Mouse (Mus musculus) liver, embryonic 12.5 days (tissue): ENCODE measurements at regions not wholly inside any gene's neighbourhood (a gene's known extent, or its start where the extent isn't known, plus 50 kb on each side); places are given as distances from the start of the nearest gene placed in this dataset.

Source experiments
- ATAC-seq: fragments of 200-750 bp; cut with Nextera tagmentation; 2 replicates; pipeline ENCODE4 v1.8.0; 2017; ENCODE audit warnings: moderate number of reproducible peaks, mild to moderate bottlenecking, moderate library complexity
- H3K27ac ChIP-seq: fragments of 300-500 bp; sonication (generic); 2 replicates; pipeline ENCODE4 v1.5.1; 2016; ENCODE audit warnings: mild to moderate bottlenecking
- H3K27me3 ChIP-seq: fragments of 300-500 bp; sonication (generic); replicated peaks from 2 replicates; pipeline ENCODE4 v1.6.1; 2016; ENCODE audit warnings: mild to moderate bottlenecking, moderate library complexity
- H3K36me3 ChIP-seq: fragments of 300-500 bp; sonication (generic); 2 replicates; pipeline ENCODE4 v1.6.1; 2016; ENCODE audit warnings: mild to moderate bottlenecking, moderate library complexity
- H3K4me1 ChIP-seq: fragments of 300-500 bp; sonication (generic); 2 replicates; pipeline ENCODE4 v1.6.1; 2016
- H3K4me2 ChIP-seq: fragments of 300-500 bp; sonication (generic); 2 replicates; pipeline ENCODE4 v1.6.1; 2016; ENCODE audit warnings: mild to moderate bottlenecking, moderate library complexity
- H3K4me3 ChIP-seq: fragments of 300-500 bp; sonication (generic); 2 replicates; pipeline ENCODE4 v1.5.1; 2016; ENCODE audit warnings: mild to moderate bottlenecking, moderate library complexity
- H3K9ac ChIP-seq: fragments of 300-500 bp; sonication (generic); 2 replicates; pipeline ENCODE4 v1.6.1; 2016; ENCODE audit warnings: mild to moderate bottlenecking, moderate library complexity
- H3K9me3 ChIP-seq: fragments of 300-500 bp; sonication (generic); replicated peaks from 2 replicates; pipeline ENCODE4 v1.6.1; 2016; ENCODE audit warnings: mild to moderate bottlenecking, moderate library complexity
- WGBS: fragments of 180-500 bp; shearing (Covaris S2); methylation state at CpG from one replicate; pipeline ENCODE4 v1.1.7; 2016; ENCODE audit not compliant: insufficient replicate concordance; 5-methylcytosine and 5-hydroxymethylcytosine counted together

GRCm38 (mm10) chr6:52472008-52472407 is 158.7 kb downstream of the Evx1 start:
- no peak for ATAC-seq
- Histone ChIP-seq H3K27ac (no peak overlapping the region), H3K9ac (no peak overlapping the region), H3K9me3 (no peaks in the 10 kb centered on the region), H3K4me2 (no peak overlapping the region), H3K4me3 (no peak overlapping the region), H3K27me3 (0 out of 2 replicates have a peak, but pooled peaks cover 3% of the 10 kb centered on the region), H3K36me3 (no peaks in the 10 kb centered on the region), H3K4me1 (no peaks in the 10 kb centered on the region)
- WGBS = 66% methylated on average over 4 of the region's 4 CpGs

GRCm38 (mm10) chr6:52473042-52473589 is 159.8 kb downstream of the Evx1 start:
- no peaks in the 10 kb centered on the region; the same call in 1 of the 2 replicates for H3K4me1 ChIP-seq
- 75% methylated on average over 12 of the region's 12 CpGs for WGBS
- 0 out of 2 replicates have a peak, but pooled peaks cover 3% of the 10 kb centered on the region for H3K27me3 ChIP-seq
- no peak overlapping the region for H3K4me3 ChIP-seq
- H3K9ac ChIP-seq = no peak overlapping the region
- H3K27ac ChIP-seq = no peak overlapping the region
- no peaks in the 10 kb centered on the region for H3K36me3 ChIP-seq
- no peak for ATAC-seq
- H3K9me3 ChIP-seq = no peaks in the 10 kb centered on the region
- H3K4me2 ChIP-seq = no peak overlapping the region

GRCm38 (mm10) chr6:52473924-52474323 is 160.6 kb downstream of the Evx1 start:
- Histone ChIP-seq H3K27ac (no peak overlapping the region), H3K4me1 (no peaks in the 10 kb centered on the region; the same call in 1 of the 2 replicates), H3K4me3 (no peak overlapping the region), H3K27me3 (0 out of 2 replicates have a peak, but pooled peaks cover 3% of the 10 kb centered on the region), H3K9ac (no peak overlapping the region), H3K36me3 (no peaks in the 10 kb centered on the region), H3K9me3 (no peaks in the 10 kb centered on the region), H3K4me2 (no peak overlapping the region)
- no peak for ATAC-seq
- 44% methylated on average over 10 of the region's 11 CpGs for WGBS

- H3K9me3 ChIP-seq = no peaks in the 10 kb centered on the region
- no peak overlapping the region for H3K4me2 ChIP-seq
- 75% methylated on average over 8 of the region's 8 CpGs for WGBS
- no peak for ATAC-seq
- no peak overlapping the region for H3K9ac ChIP-seq
- H3K4me1 ChIP-seq = no peaks in the 10 kb centered on the region; the same call in 1 of the 2 replicates
- H3K27ac ChIP-seq = no peak overlapping the region
- 0 out of 2 replicates have a peak, but pooled peaks cover 3% of the 10 kb centered on the region for H3K27me3 ChIP-seq
- no peaks in the 10 kb centered on the region for H3K36me3 ChIP-seq
- no peak overlapping the region for H3K4me3 ChIP-seq
Observed at GRCm38 (mm10) chr6:52475676-52476075, 162.4 kb downstream of the Evx1 start.

GRCm38 (mm10) chr6:52476907-52477306 is 163.3 kb downstream of the Hibadh start:
- ATAC-seq = no peak
- no peak overlapping the region for H3K4me3 ChIP-seq
- H3K9ac ChIP-seq = no peak overlapping the region
- H3K36me3 ChIP-seq = no peaks in the 10 kb centered on the region
- WGBS = 27% methylated on average over 7 of the region's 7 CpGs
- H3K27me3 ChIP-seq = 0 out of 2 replicates have a peak, but pooled peaks cover 3% of the 10 kb centered on the region
- no peaks in the 10 kb centered on the region; the same call in 1 of the 2 replicates for H3K4me1 ChIP-seq
- H3K4me2 ChIP-seq = no peak overlapping the region
- H3K9me3 ChIP-seq = no peaks in the 10 kb centered on the region
- H3K27ac ChIP-seq = no peak overlapping the region

DNA sequence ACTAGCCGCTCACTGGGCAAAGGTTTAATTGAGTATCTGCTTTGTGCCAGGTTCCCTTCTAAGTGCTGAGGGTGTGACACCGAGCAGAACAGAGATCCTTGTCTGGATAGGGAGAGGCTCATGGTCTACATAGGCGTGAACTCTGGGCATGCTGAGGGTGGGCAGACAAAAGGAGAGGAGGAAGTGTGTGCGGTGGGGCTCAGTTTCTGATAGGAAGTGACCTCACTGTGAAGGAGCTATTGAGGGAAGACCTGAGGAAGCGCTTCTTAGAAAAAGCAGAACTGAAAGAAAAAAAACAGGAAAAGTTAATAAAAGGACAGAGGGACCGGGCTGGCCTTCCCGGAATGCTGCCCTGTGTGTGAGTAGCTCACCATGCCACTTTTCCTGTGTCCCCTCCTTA is 162.8 kb downstream of the Hibadh start:
- Histone ChIP-seq H3K4me3 (no peak overlapping the region), H3K9ac (no peak overlapping the region), H3K4me1 (no peaks in the 10 kb centered on the region; the same call in 1 of the 2 replicates), H3K27me3 (0 out of 2 replicates have a peak, but pooled peaks cover 3% of the 10 kb centered on the region), H3K9me3 (no peaks in the 10 kb centered on the region), H3K36me3 (no peaks in the 10 kb centered on the region), H3K4me2 (no peak overlapping the region), H3K27ac (no peak overlapping the region)
- ATAC-seq = no peak
- 16% methylated on average over 7 of the region's 7 CpGs for WGBS

DNA sequence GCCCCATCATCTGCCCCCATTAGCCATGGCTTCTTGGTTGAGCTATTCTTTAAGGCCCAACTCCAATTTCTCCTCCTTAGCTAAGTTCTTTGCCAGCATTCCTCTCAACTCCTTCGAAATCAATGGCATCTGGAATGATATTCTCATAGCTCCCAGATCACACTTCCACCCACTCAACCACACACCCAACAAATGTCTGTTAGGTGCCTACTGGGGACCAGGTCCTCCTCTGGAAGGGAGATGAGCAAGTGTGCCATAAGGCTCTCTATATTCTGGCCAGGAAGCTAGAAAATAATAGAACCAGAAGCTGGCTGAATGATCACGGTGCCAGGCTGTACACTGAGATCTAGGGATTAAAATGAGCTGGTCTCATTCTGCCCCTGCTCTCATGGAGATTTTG is 161.6 kb downstream of the Hibadh start:
- 78% methylated on average over 2 of the region's 2 CpGs for WGBS
- H3K36me3 ChIP-seq = no peaks in the 10 kb centered on the region
- no peak overlapping the region for H3K4me3 ChIP-seq
- H3K27ac ChIP-seq = no peak overlapping the region
- no peaks in the 10 kb centered on the region; the same call in 1 of the 2 replicates for H3K4me1 ChIP-seq
- H3K27me3 ChIP-seq = no peaks in the 10 kb centered on the region
- no peak overlapping the region for H3K9ac ChIP-seq
- ATAC-seq = no peak
- H3K9me3 ChIP-seq = no peaks in the 10 kb centered on the region
- no peak overlapping the region for H3K4me2 ChIP-seq

GRCm38 (mm10) chr6:52479200-52479599 is 161.0 kb downstream of the Hibadh start:
- ATAC-seq = no peak
- WGBS = 36% methylated on average over 12 of the region's 12 CpGs
- Histone ChIP-seq H3K27ac (no peak overlapping the region), H3K36me3 (no peaks in the 10 kb centered on the region), H3K4me3 (no peak overlapping the region), H3K27me3 (no peaks in the 10 kb centered on the region), H3K4me2 (no peak overlapping the region), H3K9ac (no peak overlapping the region), H3K9me3 (no peaks in the 10 kb centered on the region), H3K4me1 (no peaks in the 10 kb centered on the region; the same call in 1 of the 2 replicates)

- Histone ChIP-seq H3K4me1 (no peaks in the 10 kb centered on the region; the same call in 1 of the 2 replicates), H3K4me3 (no peak overlapping the region), H3K27me3 (no peaks in the 10 kb centered on the region), H3K4me2 (no peak overlapping the region), H3K9me3 (no peaks in the 10 kb centered on the region), H3K27ac (no peak overlapping the region), H3K36me3 (no peaks in the 10 kb centered on the region), H3K9ac (no peak overlapping the region)
- no peak for ATAC-seq
- WGBS = 42% methylated on average over 7 of the region's 7 CpGs
Observed at GRCm38 (mm10) chr6:52481975-52482374, 158.2 kb downstream of the Hibadh start.

DNA sequence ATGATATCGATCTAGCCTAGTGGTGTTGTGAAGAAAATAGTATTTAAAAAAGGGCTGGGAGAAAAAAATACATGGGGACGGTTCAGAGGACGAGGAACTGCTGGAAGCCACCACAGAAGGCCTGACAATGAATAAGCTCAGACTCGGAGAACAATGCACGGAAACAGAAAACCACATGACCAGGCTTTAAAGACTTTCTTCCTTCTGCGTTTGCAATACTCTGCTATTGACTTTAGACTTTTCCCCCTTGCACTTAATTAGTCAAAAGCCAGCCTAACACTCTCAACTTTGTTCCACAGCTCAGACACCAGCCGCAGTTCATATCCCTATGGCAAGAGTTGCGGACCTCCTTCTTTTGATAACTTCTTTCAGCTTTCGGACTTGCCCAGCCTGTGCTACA is 154.0 kb downstream of the Hibadh start:
- Histone ChIP-seq H3K27ac (peak overlapping the region; percentile 25; the same call in 1 of the 2 replicates), H3K27me3 (no peaks in the 10 kb centered on the region), H3K9me3 (no peaks in the 10 kb centered on the region), H3K4me3 (no peak overlapping the region), H3K4me2 (no peak overlapping the region), H3K36me3 (no peaks in the 10 kb centered on the region), H3K4me1 (no peaks in the 10 kb centered on the region), H3K9ac (no peak overlapping the region)
- ATAC-seq = no peak
- WGBS = 25% methylated on average over 9 of the region's 9 CpGs

DNA sequence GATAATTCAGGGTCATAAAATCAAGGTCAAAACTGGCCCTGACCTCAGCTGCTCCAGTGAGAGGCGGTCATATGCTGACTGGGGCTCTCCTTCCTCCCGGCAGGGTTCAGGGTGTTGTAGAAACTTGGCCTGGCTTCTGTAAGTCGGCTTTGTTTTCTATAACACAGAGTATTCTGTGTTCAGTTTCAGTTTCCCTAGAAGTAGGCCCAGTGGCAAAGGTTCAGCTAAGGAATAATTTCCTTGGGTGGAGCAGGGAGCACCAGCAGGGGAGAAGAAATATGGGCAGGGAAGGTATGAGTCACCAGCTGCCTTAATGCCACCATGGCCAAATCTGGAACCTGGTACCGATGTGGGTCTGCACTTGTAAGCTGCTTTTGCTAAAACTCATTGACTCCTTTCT is 153.5 kb downstream of the Hibadh start:
- H3K4me3 ChIP-seq = no peak overlapping the region
- no peaks in the 10 kb centered on the region for H3K9me3 ChIP-seq
- H3K36me3 ChIP-seq = no peaks in the 10 kb centered on the region
- peak overlapping the region; percentile 25; the same call in 1 of the 2 replicates for H3K27ac ChIP-seq
- H3K4me2 ChIP-seq = no peak overlapping the region
- no peaks in the 10 kb centered on the region for H3K4me1 ChIP-seq
- no peaks in the 10 kb centered on the region for H3K27me3 ChIP-seq
- no peak overlapping the region for H3K9ac ChIP-seq
- WGBS = 46% methylated on average over 4 of the region's 4 CpGs
- no peak for ATAC-seq

DNA sequence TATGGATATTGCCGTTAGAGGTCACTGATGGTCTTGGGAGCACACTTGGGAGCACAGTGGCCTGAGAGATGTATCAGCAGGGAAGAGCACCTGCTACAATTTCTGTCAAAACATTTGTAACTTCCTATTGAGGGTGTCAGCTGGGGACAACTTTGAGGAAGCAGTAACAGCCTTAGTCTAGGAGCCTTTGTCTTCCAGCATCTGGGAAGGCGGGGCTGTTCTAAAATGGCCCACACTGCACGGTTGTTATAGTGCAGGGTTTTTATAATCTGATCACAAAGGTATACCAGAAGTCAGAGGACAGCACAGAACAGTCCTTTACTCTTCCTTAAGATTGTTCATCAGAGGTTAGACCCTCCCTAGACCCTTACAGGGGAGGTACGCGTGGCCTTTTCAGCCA is 152.3 kb downstream of the Hibadh start:
- no peak for ATAC-seq
- Histone ChIP-seq H3K4me3 (no peak overlapping the region), H3K9me3 (no peaks in the 10 kb centered on the region), H3K4me2 (no peak overlapping the region), H3K27ac (no peak overlapping the region), H3K36me3 (no peaks in the 10 kb centered on the region), H3K4me1 (no peaks in the 10 kb centered on the region), H3K27me3 (no peaks in the 10 kb centered on the region), H3K9ac (no peak overlapping the region)
- 78% methylated on average over 5 of the region's 5 CpGs for WGBS
